Mouse (Mus musculus): ENCODE data around the gene Rtn4rl1. TPM values are rescaled to one million over a fixed set of nuclear protein-coding genes. Genes with fewer than 3 reads are reported as not detected.

Gene Rtn4rl1
- polyA plus RNA-seq, 1 experiment from 2014 or later: 0.88 TPM

- peak overlapping the region; percentile 63 for H3K4me2 ChIP-seq (replicated peaks; ENCODE audit: low read depth, low read length)
- peaks cover 43% of the 10 kb centered on the region for H3K36me3 ChIP-seq (ENCODE audit: control insufficient read depth, insufficient read depth, low read length)
- H3K9me3 ChIP-seq (ENCODE audit: control insufficient read depth, low read depth, low read length): no peaks in the 10 kb centered on the region
- peaks cover 39% of the 10 kb centered on the region for H3K4me1 ChIP-seq (ENCODE audit: control insufficient read depth, insufficient read depth, low read length)
- 4% methylated on average over 66 of the region's 68 CpGs for whole genome bisulfite sequencing
- H3K9ac ChIP-seq (replicated peaks; ENCODE audit: low read depth, low read length): peak overlapping the region; percentile 97
- peak overlapping the region; percentile 85 for H3K4me3 ChIP-seq (ENCODE audit: low read depth, low read length)
- peak overlapping the region; percentile 98 for H3K27ac ChIP-seq (ENCODE audit: low read length)
- no peak for ATAC-seq (ENCODE audit: insufficient number of reproducible peaks, insufficient read depth, low FRiP score, low read depth)
- H3K27me3 ChIP-seq (ENCODE audit: control insufficient read depth, insufficient read depth, low read length): 0 out of 2 replicates have a peak, but pooled peaks cover under 1% of the 10 kb centered on the region
Measured at GRCm38 (mm10) chr11:75166861-75167642, 26.5 kb upstream of the Rtn4rl1 start.

GRCm38 (mm10) chr11:75167643-75168589 lies 25.7 kb upstream of the Rtn4rl1 start:
- H3K9ac ChIP-seq (replicated peaks; ENCODE audit: low read depth, low read length): peak overlapping the region; percentile 97
- H3K4me3 ChIP-seq (ENCODE audit: low read depth, low read length): peak overlapping the region; percentile 85
- ATAC-seq (ENCODE audit: insufficient number of reproducible peaks, insufficient read depth, low FRiP score, low read depth): no peak
- 0 out of 2 replicates have a peak, but pooled peaks cover 8% of the 10 kb centered on the region for H3K27me3 ChIP-seq (ENCODE audit: control insufficient read depth, insufficient read depth, low read length)
- H3K4me2 ChIP-seq (replicated peaks; ENCODE audit: low read depth, low read length): peak overlapping the region; percentile 63
- WGBS: 6% methylated on average over 47 of the region's 63 CpGs
- peaks cover 35% of the 10 kb centered on the region for H3K36me3 ChIP-seq (ENCODE audit: control insufficient read depth, insufficient read depth, low read length)
- peak overlapping the region; percentile 98 for H3K27ac ChIP-seq (ENCODE audit: low read length)
- no peaks in the 10 kb centered on the region for H3K9me3 ChIP-seq (ENCODE audit: control insufficient read depth, low read depth, low read length)
- H3K4me1 ChIP-seq (ENCODE audit: control insufficient read depth, insufficient read depth, low read length): peaks cover 37% of the 10 kb centered on the region

GRCm38 (mm10) chr11:75168590-75169361 lies 24.8 kb upstream of the Rtn4rl1 start:
- H3K4me2 ChIP-seq (replicated peaks; ENCODE audit: low read depth, low read length): peak overlapping the region; percentile 63
- H3K4me3 ChIP-seq (ENCODE audit: low read depth, low read length): peak overlapping the region; percentile 85
- H3K27ac ChIP-seq (ENCODE audit: low read length): peak overlapping the region; percentile 98
- H3K27me3 ChIP-seq (ENCODE audit: control insufficient read depth, insufficient read depth, low read length): 0 out of 2 replicates have a peak, but pooled peaks cover 8% of the 10 kb centered on the region
- ATAC-seq (ENCODE audit: insufficient number of reproducible peaks, insufficient read depth, low FRiP score, low read depth): peak; percentile 24; the same call in 1 of the 2 replicates
- H3K9ac ChIP-seq (replicated peaks; ENCODE audit: low read depth, low read length): peak overlapping the region; percentile 97
- no peaks in the 10 kb centered on the region for H3K9me3 ChIP-seq (ENCODE audit: control insufficient read depth, low read depth, low read length)
- under 1% methylated on average over 78 of the region's 83 CpGs for WGBS
- peaks cover 31% of the 10 kb centered on the region for H3K4me1 ChIP-seq (ENCODE audit: control insufficient read depth, insufficient read depth, low read length)
- H3K36me3 ChIP-seq (ENCODE audit: control insufficient read depth, insufficient read depth, low read length): peaks cover 26% of the 10 kb centered on the region

- Histone ChIP-seq H3K4me1 (ENCODE audit: control insufficient read depth, insufficient read depth, low read length) (peaks cover 33% of the 10 kb centered on the region), H3K9ac (replicated peaks; ENCODE audit: low read depth, low read length) (peak within 1 kb of the TSS; percentile 97), H3K4me3 (ENCODE audit: low read depth, low read length) (peak within 1 kb of the TSS; percentile 85), H3K27ac (ENCODE audit: low read length) (peak within 1 kb of the TSS; percentile 98), H3K9me3 (ENCODE audit: control insufficient read depth, low read depth, low read length) (no peaks in the 10 kb centered on the region), H3K36me3 (ENCODE audit: control insufficient read depth, insufficient read depth, low read length) (peaks cover 23% of the 10 kb centered on the region), H3K4me2 (replicated peaks; ENCODE audit: low read depth, low read length) (peak within 1 kb of the TSS; percentile 63), H3K27me3 (ENCODE audit: control insufficient read depth, insufficient read depth, low read length) (0 out of 2 replicates have a peak, but pooled peaks cover 8% of the 10 kb centered on the region)
- WGBS: 2% methylated on average over 23 of the region's 23 CpGs
- ATAC-seq (ENCODE audit: insufficient number of reproducible peaks, insufficient read depth, low FRiP score, low read depth): no peak
Measured at GRCm38 (mm10) chr11:75169405-75170080, 24.0 kb upstream of the Rtn4rl1 start, which contains the start of gene Hic1. Gene Hic1, minus strand, starts transcription at chr11:75169519.

GRCm38 (mm10) chr11:75170136-75170751 lies 23.3 kb upstream of the Rtn4rl1 start:
- WGBS: under 1% methylated on average over 38 of the region's 38 CpGs
- peak; percentile 42 for ATAC-seq (ENCODE audit: insufficient number of reproducible peaks, insufficient read depth, low FRiP score, low read depth)
- Histone ChIP-seq H3K4me2 (replicated peaks; ENCODE audit: low read depth, low read length) (peak overlapping the region; percentile 63), H3K27me3 (ENCODE audit: control insufficient read depth, insufficient read depth, low read length) (0 out of 2 replicates have a peak, but pooled peaks cover 8% of the 10 kb centered on the region), H3K9me3 (ENCODE audit: control insufficient read depth, low read depth, low read length) (no peaks in the 10 kb centered on the region), H3K4me1 (ENCODE audit: control insufficient read depth, insufficient read depth, low read length) (peaks cover 29% of the 10 kb centered on the region; the same call in 1 of the 2 replicates), H3K27ac (ENCODE audit: low read length) (peak overlapping the region; percentile 35; the same call in 1 of the 2 replicates), H3K36me3 (ENCODE audit: control insufficient read depth, insufficient read depth, low read length) (peaks cover 16% of the 10 kb centered on the region), H3K4me3 (ENCODE audit: low read depth, low read length) (peak overlapping the region; percentile 85), H3K9ac (replicated peaks; ENCODE audit: low read depth, low read length) (no peak overlapping the region; the same call in 1 of the 2 replicates)

- Histone ChIP-seq H3K4me1 (ENCODE audit: control insufficient read depth, insufficient read depth, low read length) (peaks cover 20% of the 10 kb centered on the region; the same call in 1 of the 2 replicates), H3K4me2 (replicated peaks; ENCODE audit: low read depth, low read length) (peak overlapping the region; percentile 96), H3K36me3 (ENCODE audit: control insufficient read depth, insufficient read depth, low read length) (peaks cover 7% of the 10 kb centered on the region), H3K27ac (ENCODE audit: low read length) (no peak overlapping the region), H3K9me3 (ENCODE audit: control insufficient read depth, low read depth, low read length) (no peaks in the 10 kb centered on the region), H3K27me3 (ENCODE audit: control insufficient read depth, insufficient read depth, low read length) (0 out of 2 replicates have a peak, but pooled peaks cover 8% of the 10 kb centered on the region), H3K4me3 (ENCODE audit: low read depth, low read length) (peak overlapping the region; percentile 85; the same call in 1 of the 2 replicates), H3K9ac (replicated peaks; ENCODE audit: low read depth, low read length) (no peak overlapping the region)
- ATAC-seq (ENCODE audit: insufficient number of reproducible peaks, insufficient read depth, low FRiP score, low read depth): no peak
- WGBS: 10% methylated on average over 17 of the region's 17 CpGs
Measured at GRCm38 (mm10) chr11:75171186-75171865, 22.3 kb upstream of the Rtn4rl1 start.

Data from stomach, embryonic 14.5 days (tissue).